Mouse (Mus musculus) intestine, embryonic 15.5 days (tissue): ENCODE measurements around the gene Usp53. TPM values are rescaled to one million over a fixed set of nuclear protein-coding genes. Genes with fewer than 3 reads are reported as not detected.

ENCODE experiments used
- ATAC-seq: fragments of 200-750 bp; cut with Nextera tagmentation; 2 replicates; pipeline ENCODE4 v1.8.0; 2017; ENCODE audit warnings: moderate TSS enrichment, moderate library complexity
- H3K27ac ChIP-seq: fragments of 300-500 bp; sonication (generic); 2 replicates; pipeline ENCODE4 v1.5.1; 2015; ENCODE audit warnings: mild to moderate bottlenecking, inconsistent platforms
- H3K27me3 ChIP-seq: fragments of 300-500 bp; sonication (generic); replicated peaks from 2 replicates; pipeline ENCODE4 v1.6.1; 2015; ENCODE audit warnings: inconsistent platforms
- H3K36me3 ChIP-seq: fragments of 300-500 bp; sonication (generic); 2 replicates; pipeline ENCODE4 v1.6.1; 2015; ENCODE audit warnings: inconsistent platforms
- H3K4me1 ChIP-seq: fragments of 300-500 bp; sonication (generic); replicated peaks from 2 replicates; pipeline ENCODE4 v1.6.1; 2015; ENCODE audit warnings: inconsistent platforms
- H3K4me2 ChIP-seq: fragments of 300-500 bp; sonication (generic); replicated peaks from 2 replicates; pipeline ENCODE4 v1.6.1; 2015; ENCODE audit warnings: mild to moderate bottlenecking, inconsistent platforms
- H3K4me3 ChIP-seq: fragments of 300-500 bp; sonication (generic); replicated peaks from 2 replicates; pipeline ENCODE4 v1.5.1; 2015; ENCODE audit warnings: inconsistent platforms
- H3K9ac ChIP-seq: fragments of 300-500 bp; sonication (generic); 2 replicates; pipeline ENCODE4 v1.6.1; 2015; ENCODE audit warnings: inconsistent platforms
- H3K9me3 ChIP-seq: fragments of 300-500 bp; sonication (generic); 2 replicates; pipeline ENCODE4 v1.6.1; 2016; ENCODE audit warnings: inconsistent platforms
- WGBS: fragments of 180-500 bp; shearing (Covaris S2); methylation state at CpG from one replicate; pipeline ENCODE4 v1.1.7; 2015; 5-methylcytosine and 5-hydroxymethylcytosine counted together
- polyA plus RNA-seq: library from polyadenylated mRNA; unstranded; fragments of >200 nt; fragmentation: Nextera tagmentation; extraction: Ambion mirVana; gene quantifications from 2 replicates; pipeline ENCODE4 v1.2.1, GENCODE M21; 2015

The Usp53 gene
- 12.1 and 12.4 TPM in 2 replicates for polyA plus RNA-seq

GRCm38 (mm10) chr3:122984249-122985182 lies at the start of gene Usp53:
Usp53 (minus strand) TSS chr3:122984510.
- H3K36me3 ChIP-seq: no peaks in the 10 kb centered on the region
- WGBS: under 1% methylated on average over 94 of the region's 94 CpGs
- peak within 1 kb of the TSS; percentile 92 for H3K4me3 ChIP-seq
- peak within 1 kb of the TSS; percentile 57 for H3K4me2 ChIP-seq
- no peaks in the 10 kb centered on the region for H3K27me3 ChIP-seq
- H3K9ac ChIP-seq: peak within 1 kb of the TSS; percentile 98
- no peaks in the 10 kb centered on the region for H3K9me3 ChIP-seq
- H3K4me1 ChIP-seq: peaks cover 4% of the 10 kb centered on the region
- ATAC-seq: peak; percentile 99
- peak within 1 kb of the TSS; percentile 97 for H3K27ac ChIP-seq

GRCm38 (mm10) chr3:123033804-123034203 lies 49.5 kb upstream of the Usp53 start:
- 80% methylated on average over 8 of the region's 8 CpGs for WGBS
- H3K36me3 ChIP-seq: no peaks in the 10 kb centered on the region
- ATAC-seq: no peak

DNA sequence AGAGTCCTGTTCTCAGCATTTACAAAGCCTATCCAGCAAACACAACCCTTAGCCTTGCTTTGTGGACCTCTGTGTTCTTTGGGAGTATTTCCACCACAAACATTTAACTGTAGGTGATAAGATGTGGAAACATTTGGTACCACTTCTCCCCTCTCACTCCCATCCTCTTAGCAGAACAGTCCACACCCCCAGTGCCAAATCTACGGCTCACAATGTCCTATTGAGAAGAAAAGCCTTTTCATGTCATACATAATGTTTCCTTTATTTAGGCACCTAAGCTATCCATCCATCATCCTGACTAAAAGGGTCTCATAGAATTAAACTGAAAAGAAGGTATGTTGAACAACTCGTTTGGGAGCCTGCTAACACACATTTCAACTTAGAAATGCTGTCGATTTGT lies 41.3 kb upstream of the Usp53 start:
- ATAC-seq: no peak
- 78% methylated on average over 3 of the region's 3 CpGs for WGBS

More at GRCm38 (mm10) chr3:123033804-123034203, 49.5 kb upstream of the Usp53 start:
- H3K4me2 ChIP-seq: no peak overlapping the region
- no peaks in the 10 kb centered on the region for H3K27me3 ChIP-seq
- H3K4me3 ChIP-seq: no peak overlapping the region
- no peaks in the 10 kb centered on the region for H3K4me1 ChIP-seq
- no peak overlapping the region for H3K9ac ChIP-seq
- H3K9me3 ChIP-seq: no peaks in the 10 kb centered on the region
- no peak overlapping the region for H3K27ac ChIP-seq

GRCm38 (mm10) chr3:123024496-123025234 lies 40.4 kb upstream of the Usp53 start:
- no peak overlapping the region for H3K9ac ChIP-seq
- no peak overlapping the region for H3K27ac ChIP-seq
- no peaks in the 10 kb centered on the region for H3K9me3 ChIP-seq
- H3K4me1 ChIP-seq: no peaks in the 10 kb centered on the region
- 79% methylated on average over 9 of the region's 9 CpGs for WGBS
- no peak overlapping the region for H3K4me2 ChIP-seq
- no peak overlapping the region for H3K4me3 ChIP-seq
- no peaks in the 10 kb centered on the region for H3K27me3 ChIP-seq
- ATAC-seq: no peak
- H3K36me3 ChIP-seq: no peaks in the 10 kb centered on the region

More for the DNA sequence above, 41.3 kb upstream of the Usp53 start:
- Histone ChIP-seq H3K9me3 (no peaks in the 10 kb centered on the region), H3K27me3 (no peaks in the 10 kb centered on the region), H3K4me3 (no peak overlapping the region), H3K36me3 (no peaks in the 10 kb centered on the region), H3K4me1 (no peaks in the 10 kb centered on the region), H3K27ac (no peak overlapping the region), H3K9ac (no peak overlapping the region), H3K4me2 (no peak overlapping the region)

GRCm38 (mm10) chr3:123018792-123019191 lies 34.5 kb upstream of the Usp53 start:
- no peaks in the 10 kb centered on the region for H3K9me3 ChIP-seq
- H3K4me2 ChIP-seq: no peak overlapping the region
- 85% methylated on average over 2 of the region's 2 CpGs for WGBS
- H3K27ac ChIP-seq: no peak overlapping the region
- H3K4me1 ChIP-seq: no peaks in the 10 kb centered on the region
- H3K9ac ChIP-seq: no peak overlapping the region
- ATAC-seq: no peak
- H3K36me3 ChIP-seq: no peaks in the 10 kb centered on the region
- H3K27me3 ChIP-seq: no peaks in the 10 kb centered on the region
- H3K4me3 ChIP-seq: no peak overlapping the region

GRCm38 (mm10) chr3:123013476-123013875 lies 29.2 kb upstream of the Usp53 start:
- Histone ChIP-seq H3K9ac (no peak overlapping the region), H3K9me3 (no peaks in the 10 kb centered on the region), H3K27ac (no peak overlapping the region), H3K27me3 (no peaks in the 10 kb centered on the region), H3K4me3 (no peak overlapping the region), H3K4me2 (no peak overlapping the region), H3K36me3 (no peaks in the 10 kb centered on the region), H3K4me1 (no peaks in the 10 kb centered on the region)
- WGBS: 89% methylated on average over 14 of the region's 14 CpGs
- no peak for ATAC-seq

- no peak for ATAC-seq
Measured at GRCm38 (mm10) chr3:123009417-123009816, 25.1 kb upstream of the Usp53 start.

DNA sequence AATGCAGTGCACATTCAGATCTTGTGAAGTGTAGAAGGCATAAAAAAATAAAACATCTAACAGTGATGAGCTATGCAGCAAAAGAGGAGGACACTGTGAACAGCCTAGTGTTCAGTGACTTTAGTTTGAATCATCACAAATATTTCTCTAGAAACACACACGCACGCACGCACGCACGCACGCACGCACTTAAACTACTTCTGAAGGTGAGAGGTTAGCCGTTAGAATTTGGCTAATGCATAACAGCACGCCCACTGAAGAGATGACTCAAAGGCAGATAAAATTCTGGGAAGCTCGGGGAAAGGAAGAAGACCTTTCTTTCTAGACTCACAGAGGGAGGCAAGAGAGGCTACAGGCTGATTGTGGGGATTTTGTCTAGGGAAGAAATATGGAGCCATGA lies 23.1 kb upstream of the Usp53 start:
- no peaks in the 10 kb centered on the region for H3K4me1 ChIP-seq
- no peak overlapping the region for H3K4me2 ChIP-seq
- H3K4me3 ChIP-seq: no peak overlapping the region
- no peak for ATAC-seq
- H3K36me3 ChIP-seq: no peaks in the 10 kb centered on the region
- H3K9ac ChIP-seq: no peak overlapping the region
- WGBS: 66% methylated on average over 10 of the region's 10 CpGs
- no peaks in the 10 kb centered on the region for H3K27me3 ChIP-seq
- no peak overlapping the region for H3K27ac ChIP-seq
- H3K9me3 ChIP-seq: no peaks in the 10 kb centered on the region

More at GRCm38 (mm10) chr3:123009417-123009816, 25.1 kb upstream of the Usp53 start:
- Histone ChIP-seq H3K9me3 (no peaks in the 10 kb centered on the region), H3K27ac (no peak overlapping the region), H3K36me3 (no peaks in the 10 kb centered on the region), H3K4me3 (no peak overlapping the region), H3K9ac (no peak overlapping the region), H3K27me3 (no peaks in the 10 kb centered on the region), H3K4me2 (no peak overlapping the region), H3K4me1 (no peaks in the 10 kb centered on the region)
- WGBS: 54% methylated on average over 6 of the region's 6 CpGs

GRCm38 (mm10) chr3:123001053-123001452 lies 16.7 kb upstream of the Usp53 start:
- Histone ChIP-seq H3K4me1 (no peaks in the 10 kb centered on the region), H3K4me3 (no peak overlapping the region), H3K9ac (no peak overlapping the region), H3K27ac (no peak overlapping the region), H3K4me2 (no peak overlapping the region), H3K9me3 (no peaks in the 10 kb centered on the region), H3K36me3 (no peaks in the 10 kb centered on the region), H3K27me3 (no peaks in the 10 kb centered on the region)
- ATAC-seq: no peak
- 69% methylated on average over 3 of the region's 3 CpGs for WGBS

DNA sequence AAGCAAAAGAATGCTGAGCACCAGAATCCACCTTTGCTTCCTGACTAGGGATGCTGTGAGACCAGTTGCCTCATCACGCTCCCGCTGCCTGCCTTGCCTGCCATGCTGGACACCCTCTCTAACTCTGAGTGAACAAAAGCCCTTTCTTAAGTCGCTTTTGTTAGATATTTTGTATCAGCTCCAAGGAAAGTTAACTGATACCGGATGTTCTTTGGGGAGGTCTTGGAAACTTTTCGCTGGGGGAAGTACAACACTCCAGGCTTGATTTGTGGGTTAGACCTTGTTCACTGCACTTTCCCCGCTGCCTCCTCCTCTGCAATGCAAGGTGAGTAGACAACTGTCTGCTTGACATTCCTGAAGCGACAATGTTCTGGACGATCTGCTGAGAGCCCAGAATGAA lies 14.2 kb upstream of the Usp53 start:
- Histone ChIP-seq H3K4me2 (no peak overlapping the region), H3K4me1 (no peaks in the 10 kb centered on the region), H3K27me3 (no peaks in the 10 kb centered on the region), H3K9ac (no peak overlapping the region), H3K27ac (no peak overlapping the region), H3K4me3 (no peak overlapping the region), H3K36me3 (no peaks in the 10 kb centered on the region), H3K9me3 (no peaks in the 10 kb centered on the region)
- ATAC-seq: no peak
- WGBS: 74% methylated on average over 8 of the region's 8 CpGs

- WGBS: 41% methylated on average over 1 of the region's 1 CpGs
- Histone ChIP-seq H3K4me2 (no peak overlapping the region), H3K27me3 (no peaks in the 10 kb centered on the region), H3K36me3 (no peaks in the 10 kb centered on the region), H3K9me3 (no peaks in the 10 kb centered on the region), H3K4me3 (no peak overlapping the region), H3K4me1 (no peaks in the 10 kb centered on the region), H3K27ac (no peak overlapping the region), H3K9ac (no peak overlapping the region)
- no peak for ATAC-seq
Measured at GRCm38 (mm10) chr3:122996968-122997367, 12.7 kb upstream of the Usp53 start.

DNA sequence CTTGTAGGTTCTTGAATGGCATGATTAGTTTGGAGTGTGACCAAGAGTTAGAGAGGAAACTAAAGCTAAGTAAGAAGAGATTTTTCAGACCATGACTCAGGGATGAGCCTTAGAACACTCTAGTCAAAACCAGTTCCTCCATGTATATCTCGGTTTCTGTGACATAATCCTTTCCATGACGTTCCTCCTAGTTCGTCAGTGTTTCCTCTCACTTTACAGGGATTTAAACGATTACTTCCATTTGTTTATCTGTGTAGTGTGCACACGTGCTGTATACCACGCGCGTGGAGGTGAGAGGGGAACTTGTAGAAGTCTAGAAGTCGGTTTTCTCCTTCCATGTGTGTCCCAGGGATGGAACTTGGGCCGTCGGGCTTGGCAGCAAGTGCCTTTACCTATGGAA lies 2.6 kb upstream of the Usp53 start:
- no peak overlapping the region for H3K4me2 ChIP-seq
- peaks cover 4% of the 10 kb centered on the region for H3K4me1 ChIP-seq
- no peaks in the 10 kb centered on the region for H3K9me3 ChIP-seq
- no peak overlapping the region for H3K27ac ChIP-seq
- H3K36me3 ChIP-seq: no peaks in the 10 kb centered on the region
- no peak overlapping the region for H3K4me3 ChIP-seq
- 77% methylated on average over 11 of the region's 11 CpGs for WGBS
- ATAC-seq: no peak
- H3K9ac ChIP-seq: no peak overlapping the region
- no peaks in the 10 kb centered on the region for H3K27me3 ChIP-seq
